Mouse (Mus musculus) adrenal gland, adult 18-20 months (tissue): ENCODE measurements around the gene Gm13271. TPM values are rescaled to one million over a fixed set of nuclear protein-coding genes. Genes with fewer than 3 reads are reported as not detected.
"Not testable (repeated sequence)": the region's sequence is repeated elsewhere in the genome, so short reads cannot be mapped to it uniquely, and the experiment has no call there.

Source experiments
- DNase-seq, 2 experiments: peaks; one replicate each; pipeline ENCODE4 v3.0.0; 2021 to 2022; ENCODE audit warnings: low spot score in 2 of 2
- total RNA-seq, 2 experiments: library from RNA; stranded (reverse); gene quantifications; 1 replicate in 1 of 2; 2 replicates in 1 of 2; pipeline ENCODE4 v1.2.3; 2021

The Gm13271 gene
- total RNA-seq, 2 experiments from 2014 or later, result not detected

DNA sequence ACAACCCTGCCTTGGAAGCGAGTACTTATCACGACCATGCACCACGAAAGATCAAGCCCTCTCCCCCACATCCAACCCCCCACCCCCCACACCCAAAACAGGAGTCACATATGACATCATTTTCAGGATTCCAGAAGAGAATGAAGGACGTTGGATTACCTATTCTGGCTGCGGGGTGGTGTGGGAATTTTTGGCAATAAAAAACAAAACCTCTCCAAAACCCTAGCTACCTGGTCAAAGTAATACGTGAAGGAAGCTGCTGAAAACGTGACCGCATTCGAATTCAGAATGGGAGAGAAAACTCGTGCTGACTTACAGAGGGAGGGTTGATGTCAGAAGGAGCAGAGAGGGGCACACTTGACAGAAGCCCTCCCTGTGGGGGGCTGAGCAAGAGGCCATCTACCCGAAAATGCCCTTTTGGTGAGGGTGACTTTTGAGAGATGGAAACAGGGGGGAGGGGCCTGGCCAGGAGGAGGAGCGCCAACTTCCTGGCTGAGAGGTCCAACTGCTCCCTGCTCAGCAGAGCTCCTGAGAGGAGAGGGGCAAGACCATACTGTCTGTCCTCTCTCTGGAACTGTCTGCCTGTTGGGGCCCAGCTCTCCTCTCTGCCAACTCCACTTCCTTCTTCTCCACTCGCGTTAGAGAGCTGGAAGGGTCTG lies 5.1 kb downstream of the Gm13271 start, which contains the start of gene Gm13283:
TSS of gene Gm13283 (plus strand) at position 510 of the 659 bp plus-strand sequence.
- peak in 1 of 2 experiments; percentile 16 for DNase-seq

- DNase-seq, result peak; percentile 57 to 67
These were observed 5.8 kb downstream of the Gm13271 start for GRCm38 (mm10) chr4:88760431-88760830.

DNA sequence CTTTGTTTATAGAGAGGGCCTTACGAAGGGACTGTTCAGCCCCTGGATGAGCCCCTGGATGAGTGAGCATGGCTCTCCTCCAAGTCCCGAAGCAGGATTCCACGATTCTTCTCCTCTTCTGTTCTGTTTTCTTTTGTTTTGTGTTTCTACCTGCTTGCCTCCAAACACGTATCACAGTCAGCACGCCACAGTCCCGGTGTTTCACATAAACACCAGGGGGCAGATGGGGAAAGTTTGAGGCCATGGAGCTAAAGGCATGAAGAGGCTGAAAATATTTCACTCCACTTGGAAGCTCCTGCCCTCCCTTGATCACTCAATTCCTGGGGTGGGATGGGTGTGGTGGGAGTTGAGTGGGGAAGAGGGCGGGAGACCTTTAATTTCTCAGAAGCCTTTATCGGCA lies 7.1 kb downstream of the Gm13271 start:
- peak; percentile 65 to 71 for DNase-seq

DNA sequence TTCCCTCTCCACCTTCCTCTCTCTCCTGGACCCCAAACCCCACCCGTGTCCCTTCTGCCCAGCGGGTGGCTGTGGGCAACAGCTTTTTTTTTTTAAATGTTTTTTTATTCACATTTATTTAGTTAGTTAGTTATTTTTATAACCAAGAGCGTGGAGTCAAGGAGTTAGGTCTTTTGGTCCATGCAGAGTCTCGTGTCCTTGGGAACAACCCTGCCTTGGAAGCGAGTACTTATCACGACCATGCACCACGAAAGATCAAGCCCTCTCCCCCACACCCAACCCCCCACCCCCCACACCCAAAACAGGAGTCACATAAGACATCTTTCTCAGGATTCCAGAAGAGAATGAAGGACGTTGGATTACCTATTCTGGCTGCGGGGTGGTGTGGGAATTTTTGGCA lies 7.7 kb downstream of the Gm13271 start:
- peak in 1 of 2 experiments; percentile 15 for DNase-seq

GRCm38 (mm10) chr4:88763384-88764018 lies 8.8 kb downstream of the Gm13271 start:
- peak; percentile 37 for DNase-seq

DNA sequence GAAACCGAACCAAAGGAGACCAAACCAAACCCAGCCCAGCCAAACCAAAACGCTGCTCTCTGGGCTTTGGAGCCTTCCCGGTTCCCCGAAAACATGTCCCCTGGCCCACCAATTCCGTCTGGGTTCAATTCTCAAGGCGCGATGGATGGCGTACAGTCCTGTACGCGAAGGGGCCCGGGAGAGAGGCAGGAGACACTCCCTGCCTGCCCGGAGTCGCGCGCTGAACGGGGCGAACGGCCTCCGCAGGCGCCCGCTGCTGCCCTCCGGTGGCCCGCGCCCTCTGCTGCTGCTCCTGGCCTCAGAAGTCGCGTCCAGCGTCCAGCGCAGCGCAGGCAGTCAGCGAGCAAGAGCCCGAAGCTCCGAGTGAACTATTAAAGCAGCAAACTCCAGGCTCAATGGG lies 18.9 kb downstream of the Gm13271 start, which contains the start of gene Gm13290:
TSS of gene Gm13290 (plus strand) at position 301 of the 400 bp plus-strand sequence.
- not testable (repeated sequence) for DNase-seq

DNA sequence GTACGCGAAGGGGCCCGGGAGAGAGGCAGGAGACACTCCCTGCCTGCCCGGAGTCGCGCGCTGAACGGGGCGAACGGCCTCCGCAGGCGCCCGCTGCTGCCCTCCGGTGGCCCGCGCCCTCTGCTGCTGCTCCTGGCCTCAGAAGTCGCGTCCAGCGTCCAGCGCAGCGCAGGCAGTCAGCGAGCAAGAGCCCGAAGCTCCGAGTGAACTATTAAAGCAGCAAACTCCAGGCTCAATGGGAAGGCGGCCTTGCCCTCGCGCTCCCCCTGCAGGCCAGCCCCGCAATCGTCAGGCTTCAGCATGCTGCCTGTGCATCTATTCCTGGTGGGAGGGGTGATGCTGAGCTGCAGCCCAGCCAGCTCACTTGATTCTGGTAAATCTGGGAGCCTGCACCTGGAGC lies 22.0 kb downstream of the Gm13271 start, which contains the start of gene Gm13289:
TSS of gene Gm13289 (plus strand) at position 301 of the 400 bp plus-strand sequence.
- DNase-seq, result not testable (repeated sequence)

GRCm38 (mm10) chr4:88779550-88779949 lies 24.9 kb downstream of the Gm13271 start, which contains the start of gene Gm13272:
Gene Gm13272, plus strand, starts transcription at chr4:88779850.
- not testable (repeated sequence) for DNase-seq

DNA sequence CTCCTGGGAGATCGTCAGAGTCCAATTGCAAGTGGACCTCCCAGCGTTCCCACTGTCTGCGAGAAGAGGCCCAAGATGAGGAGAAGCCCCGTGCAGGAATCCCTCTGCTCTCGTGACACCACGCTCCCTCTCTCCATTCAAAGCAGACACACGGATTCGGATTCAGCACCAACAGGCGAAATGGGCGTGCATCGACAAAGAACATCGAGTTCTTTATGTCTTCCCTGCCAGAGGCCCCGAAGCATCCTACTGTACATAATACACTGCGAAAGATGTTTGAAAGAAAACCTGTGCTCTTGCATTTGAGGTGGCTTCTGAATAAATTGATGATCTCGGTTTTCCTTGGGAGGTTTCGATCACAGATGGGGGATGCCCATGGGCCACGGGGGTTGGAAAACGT lies 25.7 kb downstream of the Gm13271 start:
- DNase-seq, result not testable (repeated sequence)

- DNase-seq, result not testable (repeated sequence)
These were observed 27.2 kb downstream of the Gm13271 start, which contains the start of gene Ifnz for GRCm38 (mm10) chr4:88781831-88782230. Gene Ifnz, plus strand, starts transcription at chr4:88782131.

- peak in 1 of 2 experiments; percentile 24 for DNase-seq
These were observed 27.7 kb downstream of the Gm13271 start for GRCm38 (mm10) chr4:88782335-88782734.

DNA sequence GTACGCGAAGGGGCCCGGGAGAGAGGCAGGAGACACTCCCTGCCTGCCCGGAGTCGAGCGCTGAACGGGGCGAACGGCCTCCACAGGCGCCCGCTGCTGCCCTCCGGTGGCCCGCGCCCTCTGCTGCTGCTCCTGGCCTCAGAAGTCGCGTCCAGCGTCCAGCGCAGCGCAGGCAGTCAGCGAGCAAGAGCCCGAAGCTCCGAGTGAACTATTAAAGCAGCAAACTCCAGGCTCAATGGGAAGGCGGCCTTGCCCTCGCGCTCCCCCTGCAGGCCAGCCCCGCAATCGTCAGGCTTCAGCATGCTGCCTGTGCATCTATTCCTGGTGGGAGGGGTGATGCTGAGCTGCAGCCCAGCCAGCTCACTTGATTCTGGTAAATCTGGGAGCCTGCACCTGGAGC lies 30.7 kb downstream of the Gm13271 start, which contains the start of gene Gm13276:
TSS of gene Gm13276 (plus strand) at position 301 of the 400 bp plus-strand sequence.
- DNase-seq, result not testable (repeated sequence)

- DNase-seq, result peak; percentile 32 to 39
These were observed 33.7 kb downstream of the Gm13271 start, which contains the start of gene Gm13277 for GRCm38 (mm10) chr4:88788402-88788801. Gene Gm13277, plus strand, starts transcription at chr4:88788632.

DNA sequence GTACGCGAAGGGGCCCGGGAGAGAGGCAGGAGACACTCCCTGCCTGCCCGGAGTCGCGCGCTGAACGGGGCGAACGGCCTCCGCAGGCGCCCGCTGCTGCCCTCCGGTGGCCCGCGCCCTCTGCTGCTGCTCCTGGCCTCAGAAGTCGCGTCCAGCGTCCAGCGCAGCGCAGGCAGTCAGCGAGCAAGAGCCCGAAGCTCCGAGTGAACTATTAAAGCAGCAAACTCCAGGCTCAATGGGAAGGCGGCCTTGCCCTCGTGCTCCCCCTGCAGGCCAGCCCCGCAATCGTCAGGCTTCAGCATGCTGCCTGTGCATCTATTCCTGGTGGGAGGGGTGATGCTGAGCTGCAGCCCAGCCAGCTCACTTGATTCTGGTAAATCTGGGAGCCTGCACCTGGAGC lies 36.6 kb downstream of the Gm13271 start, which contains the start of gene Gm13278:
TSS of gene Gm13278 (plus strand) at position 301 of the 400 bp plus-strand sequence.
- not testable (repeated sequence) for DNase-seq

DNA sequence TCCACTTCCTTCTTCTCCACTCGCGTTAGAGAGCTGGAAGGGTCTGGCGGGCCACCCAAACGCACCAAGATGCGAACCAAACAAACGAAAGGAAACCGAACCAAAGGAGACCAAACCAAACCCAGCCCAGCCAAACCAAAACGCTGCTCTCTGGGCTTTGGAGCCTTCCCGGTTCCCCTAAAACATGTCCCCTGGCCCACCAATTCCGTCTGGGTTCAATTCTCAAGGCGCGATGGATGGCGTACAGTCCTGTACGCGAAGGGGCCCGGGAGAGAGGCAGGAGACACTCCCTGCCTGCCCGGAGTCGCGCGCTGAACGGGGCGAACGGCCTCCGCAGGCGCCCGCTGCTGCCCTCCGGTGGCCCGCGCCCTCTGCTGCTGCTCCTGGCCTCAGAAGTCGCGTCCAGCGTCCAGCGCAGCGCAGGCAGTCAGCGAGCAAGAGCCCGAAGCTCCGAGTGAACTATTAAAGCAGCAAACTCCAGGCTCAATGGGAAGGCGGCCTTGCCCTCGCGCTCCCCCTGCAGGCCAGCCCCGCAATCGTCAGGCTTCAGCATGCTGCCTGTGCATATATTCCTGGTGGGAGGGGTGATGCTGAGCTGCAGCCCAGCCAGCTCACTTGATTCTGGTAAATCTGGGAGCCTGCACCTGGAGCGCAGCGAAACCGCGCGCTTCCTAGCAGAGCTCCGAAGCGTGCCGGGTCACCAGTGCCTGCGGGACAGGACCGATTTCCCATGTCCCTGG lies 39.4 kb downstream of the Gm13271 start, which contains the start of gene Gm13275:
TSS of gene Gm13275 (plus strand) at position 552 of the 740 bp plus-strand sequence.
- DNase-seq, result peak; percentile 66 to 79

DNA sequence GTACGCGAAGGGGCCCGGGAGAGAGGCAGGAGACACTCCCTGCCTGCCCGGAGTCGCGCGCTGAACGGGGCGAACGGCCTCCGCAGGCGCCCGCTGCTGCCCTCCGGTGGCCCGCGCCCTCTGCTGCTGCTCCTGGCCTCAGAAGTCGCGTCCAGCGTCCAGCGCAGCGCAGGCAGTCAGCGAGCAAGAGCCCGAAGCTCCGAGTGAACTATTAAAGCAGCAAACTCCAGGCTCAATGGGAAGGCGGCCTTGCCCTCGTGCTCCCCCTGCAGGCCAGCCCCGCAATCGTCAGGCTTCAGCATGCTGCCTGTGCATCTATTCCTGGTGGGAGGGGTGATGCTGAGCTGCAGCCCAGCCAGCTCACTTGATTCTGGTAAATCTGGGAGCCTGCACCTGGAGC lies 42.4 kb downstream of the Gm13271 start, which contains the start of gene Gm13279:
TSS of gene Gm13279 (plus strand) at position 301 of the 400 bp plus-strand sequence.
- DNase-seq, result not testable (repeated sequence)

DNA sequence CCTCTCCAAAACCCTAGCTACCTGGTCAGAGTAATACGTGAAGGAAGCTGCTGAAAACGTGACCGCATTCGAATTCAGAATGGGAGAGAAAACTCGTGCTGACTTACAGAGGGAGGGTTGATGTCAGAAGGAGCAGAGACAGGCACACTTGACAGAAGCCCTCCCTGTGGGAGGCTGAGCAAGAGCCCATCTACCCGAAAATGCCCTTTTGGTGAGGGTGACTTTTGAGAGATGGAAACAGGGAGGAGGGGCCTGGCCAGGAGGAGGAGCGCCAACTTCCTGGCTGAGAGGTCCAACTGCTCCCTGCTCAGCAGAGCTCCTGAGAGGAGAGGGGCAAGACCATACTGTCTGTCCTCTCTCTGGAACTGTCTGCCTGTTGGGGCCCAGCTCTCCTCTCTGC lies 44.7 kb downstream of the Gm13271 start, which contains the start of gene Gm13285:
TSS of gene Gm13285 (plus strand) at position 301 of the 400 bp plus-strand sequence.
- not testable (repeated sequence) for DNase-seq

DNA sequence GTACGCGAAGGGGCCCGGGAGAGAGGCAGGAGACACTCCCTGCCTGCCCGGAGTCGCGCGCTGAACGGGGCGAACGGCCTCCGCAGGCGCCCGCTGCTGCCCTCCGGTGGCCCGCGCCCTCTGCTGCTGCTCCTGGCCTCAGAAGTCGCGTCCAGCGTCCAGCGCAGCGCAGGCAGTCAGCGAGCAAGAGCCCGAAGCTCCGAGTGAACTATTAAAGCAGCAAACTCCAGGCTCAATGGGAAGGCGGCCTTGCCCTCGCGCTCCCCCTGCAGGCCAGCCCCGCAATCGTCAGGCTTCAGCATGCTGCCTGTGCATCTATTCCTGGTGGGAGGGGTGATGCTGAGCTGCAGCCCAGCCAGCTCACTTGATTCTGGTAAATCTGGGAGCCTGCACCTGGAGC lies 48.3 kb downstream of the Gm13271 start, which contains the start of gene Gm13287:
TSS of gene Gm13287 (plus strand) at position 301 of the 400 bp plus-strand sequence.
- not testable (repeated sequence) for DNase-seq
